Mouse (Mus musculus): ENCODE data around the gene Rfx5. TPM values are rescaled to one million over a fixed set of nuclear protein-coding genes. Genes with fewer than 3 reads are reported as not detected.

The Rfx5 gene
- total RNA-seq, 4 experiments from 2014 or later = 4.5 to 8.4 (median 6.1) TPM

DNA sequence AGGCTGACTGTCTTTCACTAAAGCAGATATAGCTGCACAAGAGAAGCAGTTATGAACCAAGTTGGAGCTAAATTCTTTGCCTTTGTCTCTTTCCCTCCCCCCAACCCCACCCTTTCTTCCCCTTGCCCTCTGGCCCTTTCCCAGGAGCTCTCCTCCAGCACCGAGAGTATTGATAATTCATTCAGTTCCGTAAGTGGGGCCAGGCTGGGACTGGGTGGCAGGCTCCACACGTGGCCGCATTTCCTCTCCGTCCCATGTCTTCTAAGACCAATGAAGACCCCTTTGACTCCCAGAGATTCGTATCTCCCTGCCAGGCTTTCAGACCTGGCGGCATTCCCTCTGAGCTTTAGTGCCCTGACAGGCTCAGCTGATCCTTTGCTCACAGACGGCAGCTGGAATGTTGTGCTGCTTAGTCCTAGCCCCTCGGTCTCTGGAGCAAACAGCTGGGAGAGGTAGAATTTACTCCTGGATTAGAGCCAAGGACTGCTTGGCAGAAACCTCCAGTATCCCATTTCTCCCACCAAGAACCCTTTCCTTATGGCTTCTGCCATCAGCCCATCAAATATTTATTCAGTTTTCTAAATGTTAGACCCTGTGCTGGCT, 35.4 kb downstream of the Rfx5 start:
- DNase-seq (ENCODE audit: low spot score in 2 of 2) = peak in 1 of 2 experiments; percentile 23

- peak; percentile 55 to 67 for DNase-seq (ENCODE audit: low spot score in 2 of 2)
These were observed 43.1 kb downstream of the Rfx5 start for GRCm38 (mm10) chr3:94996946-94997345.

GRCm38 (mm10) chr3:95002569-95002968, 48.7 kb downstream of the Rfx5 start:
- no peak for DNase-seq (ENCODE audit: low spot score in 2 of 2)

DNA sequence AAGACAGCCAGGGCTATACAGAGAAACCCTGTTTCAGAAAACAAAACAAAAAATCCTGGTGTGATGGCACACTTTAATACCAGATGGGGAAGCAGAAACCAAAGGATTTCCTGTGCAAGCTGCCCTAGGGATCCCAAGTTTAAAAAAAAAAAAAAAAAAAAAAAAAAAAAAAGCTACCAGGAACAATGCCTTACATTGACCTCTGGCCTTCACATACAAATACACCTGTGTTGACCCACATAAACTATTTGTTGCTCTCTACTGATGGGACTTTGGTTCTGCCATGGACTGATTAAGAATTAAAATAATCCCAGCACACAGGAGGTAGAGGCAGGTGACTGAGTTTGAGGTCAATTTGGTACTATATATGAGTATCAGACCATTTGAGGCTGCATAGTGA, 49.4 kb downstream of the Rfx5 start:
- no peak for DNase-seq (ENCODE audit: low spot score in 2 of 2)

DNA sequence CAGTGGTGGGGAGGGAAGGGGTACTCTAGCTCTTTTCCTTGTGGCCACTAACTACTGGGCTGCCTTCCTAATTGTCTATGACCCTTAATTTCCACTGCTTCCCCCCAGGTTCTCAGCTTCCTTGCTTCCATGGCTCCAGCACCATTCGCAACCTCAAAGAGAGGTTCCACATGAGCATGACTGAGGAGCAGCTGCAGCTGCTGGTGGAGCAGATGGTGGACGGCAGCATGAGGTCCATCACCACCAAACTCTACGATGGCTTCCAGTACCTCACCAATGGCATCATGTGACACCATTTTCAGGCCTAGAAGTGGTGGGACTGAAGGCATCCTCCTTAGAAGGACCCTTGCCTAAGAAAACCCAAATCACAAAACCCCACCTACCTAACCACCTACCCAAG, 51.8 kb downstream of the Rfx5 start:
- no peak for DNase-seq (ENCODE audit: low spot score in 2 of 2)

- DNase-seq (ENCODE audit: low spot score in 2 of 2) = no peak
These were observed 53.8 kb downstream of the Rfx5 start for GRCm38 (mm10) chr3:95007706-95008105.

DNA sequence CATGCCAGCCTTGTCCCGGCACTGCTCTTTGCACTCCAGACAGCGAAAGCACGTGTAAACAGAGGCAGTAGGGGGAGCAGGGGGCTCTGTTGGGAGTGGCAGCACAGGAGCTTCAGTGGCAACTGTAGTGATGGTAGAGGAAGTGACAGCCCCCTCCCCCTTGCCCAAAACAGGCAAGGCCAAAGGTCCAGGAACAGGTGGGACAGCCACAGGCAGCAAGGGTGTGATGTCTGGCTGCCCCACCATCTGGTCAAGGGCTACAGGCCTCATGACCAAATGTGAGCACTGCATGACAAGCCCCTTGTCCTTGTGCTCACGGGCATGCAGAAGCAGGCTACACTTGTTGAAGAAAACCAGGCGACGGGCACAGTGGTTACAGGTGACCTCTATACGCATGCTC, 56.5 kb downstream of the Rfx5 start:
- DNase-seq (ENCODE audit: low spot score in 2 of 2) = no peak

Small RNA genes within 50 kb of the gene (microRNA-seq; reads per million reads assigned to microRNA genes)
- gene Mir7013 = 3.3 reads per million

Other genes starting within 250 kb of the Rfx5 start
- under 1 TPM in 2 of 4 experiments, not detected in 2; 0.07 to 0.13 TPM for gene Cgn, start 167.6 kb upstream of the Rfx5 start, total RNA-seq (2022)
- 10 to 100 TPM; 14.3 to 18.1 (median 16.1) TPM for gene Pogz, start 116.5 kb upstream of the Rfx5 start, total RNA-seq (2022)
- gene Psmb4, start 67.1 kb upstream of the Rfx5 start, total RNA-seq (2022) = 100 to 1,000 TPM; 206 to 227 (median 221) TPM
- gene Selenbp1, start 21.0 kb upstream of the Rfx5 start, total RNA-seq (2022) = 10 to 100 TPM; 10.2 to 21.5 (median 17.0) TPM
- 10 to 100 TPM; 16.7 to 22.2 (median 20.2) TPM for gene Pi4kb, start 20.7 kb downstream of the Rfx5 start, total RNA-seq (2022)
- 10 to 100 TPM; 14.2 to 18.8 (median 16.3) TPM for gene Zfp687, start 61.4 kb downstream of the Rfx5 start, total RNA-seq (2022)
- gene Psmd4, start 88.5 kb downstream of the Rfx5 start, total RNA-seq (2022) = 100 to 1,000 TPM; 191 to 247 (median 221) TPM
- 10 to 100 TPM; 21.9 to 27.6 (median 24.7) TPM for gene Pip5k1a, start 152.9 kb downstream of the Rfx5 start, total RNA-seq (2022)
- 10 to 100 TPM; 51.9 to 96.7 (median 73.1) TPM for gene Vps72, start 156.9 kb downstream of the Rfx5 start, total RNA-seq (2022)
- 100 to 1,000 TPM; 688 to 884 (median 752) TPM for gene Tmod4, start 170.4 kb downstream of the Rfx5 start, total RNA-seq (2022)
- gene Scnm1, start 179.9 kb downstream of the Rfx5 start, total RNA-seq (2022) = 10 to 100 TPM; 24.9 to 37.2 (median 33.4) TPM
- gene Lysmd1, start 180.0 kb downstream of the Rfx5 start, total RNA-seq (2022) = 1 to 10 TPM; 6.3 to 8.2 (median 7.3) TPM
- under 1 TPM; 0.25 to 0.35 (median 0.29) TPM for gene Tnfaip8l2, start 188.3 kb downstream of the Rfx5 start, total RNA-seq (2022)
- gene Sema6c, start 206.4 kb downstream of the Rfx5 start, total RNA-seq (2022) = 10 to 100 TPM; 67.3 to 91.3 (median 87.4) TPM